Mouse (Mus musculus) liver, adult 2 months (tissue): ENCODE results near the gene N4bp2.

ENCODE experiments used
- CTCF ChIP-seq: fragments of 200-500 bp; IDR thresholded peaks from 2 replicates; pipeline ENCODE4 v1.5.1; 2011; ENCODE audit warnings: low read depth, low read length, control low read depth
- POLR2A ChIP-seq: fragments of 200-500 bp; IDR thresholded peaks from 2 replicates; pipeline ENCODE4 v1.6.1; 2011; ENCODE audit warnings: low read length, control low read depth; ENCODE audit not compliant: insufficient read depth; ENCODE audit errors: extremely low read depth

DNA sequence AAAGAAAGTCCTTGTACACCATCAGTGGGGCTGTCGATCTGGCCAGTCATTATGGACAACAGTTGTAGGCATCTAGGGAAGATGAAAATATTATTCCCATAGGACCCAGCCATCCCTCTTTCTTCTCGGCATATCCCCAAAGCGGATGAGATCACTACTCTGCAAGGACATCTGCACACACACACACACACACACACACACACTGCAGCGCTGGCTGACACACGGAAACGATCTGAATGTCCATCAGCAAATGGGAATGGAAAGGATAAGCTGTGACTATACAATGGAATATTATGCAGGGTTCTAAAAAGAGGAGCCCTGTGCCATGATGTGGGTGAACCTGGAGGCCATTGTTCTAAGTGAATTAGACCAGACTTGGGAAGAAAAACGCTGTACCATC lies 84.3 kb downstream of the N4bp2 start:
- TF ChIP-seq CTCF (no peak), POLR2A (no peak)
